Comparison of ENCODE assay signal across 8 mouse cellular contexts in the genomic region with DNA sequence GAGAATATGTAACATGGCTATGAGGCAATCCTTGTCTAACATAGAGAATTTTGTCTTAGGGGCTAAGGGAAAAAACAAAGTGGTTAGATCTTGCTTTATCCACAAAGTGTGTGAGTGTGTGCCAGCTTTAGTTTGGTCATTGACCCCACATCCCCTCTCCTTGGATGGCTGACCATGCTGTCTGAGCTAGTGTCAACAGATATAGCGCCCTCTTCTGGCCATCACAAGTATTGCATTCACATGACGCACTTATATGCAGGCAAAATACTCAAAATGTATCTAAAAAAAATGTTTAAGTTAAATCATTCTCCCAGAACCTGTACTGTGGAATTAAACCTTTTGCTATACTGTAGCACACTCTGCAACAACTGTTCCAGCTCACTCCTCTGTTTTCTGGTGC. TPM values are rescaled to one million over a fixed set of nuclear protein-coding genes. Genes with fewer than 3 reads are reported as not detected.
DNase-seq lines count a peak whose midpoint lies in the region; ATAC-seq and TF ChIP-seq lines count a peak whose summit lies in the region.
"Had no signal": no experiment of that assay in that cellular context is flagged by ENCODE, and none has a peak within 500 bp of the region (broad histone marks: within the 10 kb centered on the region; RNA-seq: fewer than 3 reads in every experiment).

No protein-coding gene starts in this region.

- peak in 2 of 3 experiments; percentile 12 to 46; a peak in 3 of 6 replicates for TF ChIP-seq CTCF in MEL (IDR thresholded peaks at IDR 0.05 in 2 of 3, conservative IDR thresholded peaks at IDR 0.05 in 1 of 3; ENCODE audit: control insufficient read depth in 1 of 3, insufficient read depth in 1 of 3, low read depth in 2 of 3, low read length in 3 of 3, poor library complexity in 1 of 3, severe bottlenecking in 1 of 3)

- intact Hi-C loops in left cerebral cortex, postnatal 25 days (cut with DNase I), result no loop called here

- no peak for TF ChIP-seq EP300 in MEL (IDR thresholded peaks at IDR 0.05; ENCODE audit: low read depth in 1 of 2, low read length in 2 of 2)

- ATAC-seq in heart, embryonic 15.5 days (replicated peaks; ENCODE audit: insufficient number of reproducible peaks, insufficient read depth, low FRiP score, low read depth), result no peak

- H3K9ac ChIP-seq in MEL (ENCODE audit: control insufficient read depth, low read depth, low read length, poor library complexity, severe bottlenecking), result no peak overlapping the region
- H3K9ac ChIP-seq in heart, embryonic 15.5 days, result no peak overlapping the region

- no peak overlapping the region for H3K27ac ChIP-seq in MEL (ENCODE audit: control insufficient read depth, low read depth, low read length)
- peak overlapping the region; percentile 97 for H3K27ac ChIP-seq in heart, embryonic 15.5 days

- TF ChIP-seq POLR2A in MEL (IDR thresholded peaks at IDR 0.05; ENCODE audit: control insufficient read depth in 1 of 2, insufficient read depth in 1 of 2, low read depth in 1 of 2, low read length in 2 of 2, poor library complexity in 1 of 2), result no peak

- H3K36me3 ChIP-seq in MEL (ENCODE audit: control insufficient read depth in 1 of 2, insufficient read depth in 2 of 2, low read length in 2 of 2), result no peaks in the 10 kb centered on the region
- no peaks in the 10 kb centered on the region for H3K36me3 ChIP-seq in heart, embryonic 15.5 days

- no peaks in the 10 kb centered on the region; the same call in 1 of the 2 replicates for H3K79me2 ChIP-seq in MEL (ENCODE audit: control insufficient read depth, insufficient read depth, low read length, poor library complexity)

- H3K4me1 ChIP-seq in MEL (ENCODE audit: control insufficient read depth in 1 of 2, insufficient read depth in 2 of 2, low read length in 2 of 2), result no peaks in the 10 kb centered on the region
- peaks cover 51% of the 10 kb centered on the region for H3K4me1 ChIP-seq in heart, embryonic 15.5 days (replicated peaks)

- no peak overlapping the region for H3K4me3 ChIP-seq in MEL (ENCODE audit: control insufficient read depth in 1 of 2, insufficient read depth in 1 of 2, low read depth in 2 of 2, low read length in 2 of 2)
- no peak overlapping the region for H3K4me3 ChIP-seq in heart, embryonic 15.5 days

- TF ChIP-seq RAD21 in MEL (IDR thresholded peaks at IDR 0.05; ENCODE audit: low read depth, low read length), result no peak

- 32% methylated on average over 2 of the region's 2 CpGs for WGBS in heart, embryonic 15.5 days

- DNase-seq in left cerebral cortex, adult 11 months (ENCODE audit: low spot score), result peak; percentile 39
- DNase-seq in left cerebral cortex, postnatal 25 days (ENCODE audit: low spot score in 2 of 2), result no peak
- DNase-seq in MEL (ENCODE audit: low read depth, low spot score), result peak; percentile 9
- DNase-seq in c-Kit-negative CD71-positive TER-119-positive erythroid progenitor cells, embryonic 14.5 days (ENCODE audit: low read depth, low spot score), result peak; percentile 22
- peak; percentile 29 for DNase-seq in naive thymus-derived CD4-positive, alpha-beta T cell, adult 2 months (ENCODE audit: low read depth)
- DNase-seq in urinary bladder, postnatal 25 days (ENCODE audit: low spot score), result no peak

- H3K9me3 ChIP-seq in MEL (replicated peaks; ENCODE audit: insufficient read depth, low read length), result no peaks in the 10 kb centered on the region
- no peaks in the 10 kb centered on the region for H3K9me3 ChIP-seq in heart, embryonic 15.5 days (replicated peaks)

- peak overlapping the region; percentile 59; the same call in 1 of the 2 replicates for H3K4me2 ChIP-seq in heart, embryonic 15.5 days

- no peaks in the 10 kb centered on the region for H3K27me3 ChIP-seq in MEL (ENCODE audit: control insufficient read depth in 1 of 2, insufficient read depth in 2 of 2, low read length in 2 of 2)
- H3K27me3 ChIP-seq in heart, embryonic 15.5 days, result no peaks in the 10 kb centered on the region

TF ChIP-seq in MEL, 35 proteins besides CTCF, POLR2A, EP300 and RAD21:
- TF ChIP-seq POLR2AphosphoS2 (IDR thresholded peaks at IDR 0.05; ENCODE audit: low read length) (no peak), GABPA (IDR thresholded peaks at IDR 0.05; ENCODE audit: low read depth, low read length) (no peak), MEF2A (IDR thresholded peaks at IDR 0.05; ENCODE audit: extremely low read depth, insufficient replicate concordance, low read depth, low read length, poor library complexity, severe bottlenecking) (no peak), TAL1 (IDR thresholded peaks at IDR 0.05; ENCODE audit: low read length) (no peak), E2F4 (IDR thresholded peaks at IDR 0.05; ENCODE audit: borderline replicate concordance, low read depth, low read length) (no peak), MYB (IDR thresholded peaks at IDR 0.05; ENCODE audit: low read depth, low read length) (no peak), JUND (IDR thresholded peaks at IDR 0.05; ENCODE audit: low read depth, low read length) (no peak), MAFK (IDR thresholded peaks at IDR 0.05; ENCODE audit: borderline replicate concordance, low read depth, low read length) (no peak), ZNF384 (IDR thresholded peaks at IDR 0.05; ENCODE audit: low read depth, low read length) (no peak), SIN3A (IDR thresholded peaks at IDR 0.05; ENCODE audit: low read length) (no peak), MYC (IDR thresholded peaks at IDR 0.05; ENCODE audit: low read depth, low read length) (no peak), CHD1 (IDR thresholded peaks at IDR 0.05; ENCODE audit: low read depth, low read length) (no peak), NRF1 (IDR thresholded peaks at IDR 0.05; ENCODE audit: insufficient read depth, low read depth, low read length, poor library complexity, severe bottlenecking) (no peak), MXI1 (IDR thresholded peaks at IDR 0.05; ENCODE audit: low read depth, low read length) (no peak), ZKSCAN1 (IDR thresholded peaks at IDR 0.05; ENCODE audit: low read depth, low read length) (no peak), MAZ (IDR thresholded peaks at IDR 0.05; ENCODE audit: low read depth, low read length) (no peak), NELFE (IDR thresholded peaks at IDR 0.05; ENCODE audit: low read depth, low read length) (no peak), BHLHE40 (IDR thresholded peaks at IDR 0.05; ENCODE audit: borderline replicate concordance, low read depth, low read length) (no peak)
TF ChIP-seq in MEL: peak in this region for 0.

RNA-seq across cellular contexts. Expression of gene Gm13090, which starts 5.8 kb away (rescaled TPM):
- not detected for total RNA-seq in left cerebral cortex, postnatal 25 days (2021)
- total RNA-seq in MEL (2012; rRNA removed), result not detected in 2 replicates
- not detected for polyA plus RNA-seq in MEL (2012; ENCODE audit: insufficient read depth in 1 of 2, insufficient read length in 2 of 2, low read depth in 1 of 2, low replicate concordance in 2 of 2, missing spikeins in 1 of 2)
- polyA plus RNA-seq in heart, embryonic 15.5 days (2015; fragmentation: Nextera tagmentation; extraction: Ambion mirVana), result not detected in 2 replicates
- polyA plus RNA-seq: lung, embryonic 16.5 days had no signal

RNA-seq across cellular contexts. Expression of gene Vamp3, which starts 37.4 kb away (rescaled TPM):
- 10 to 100 TPM; 31.9 to 34.7 TPM for total RNA-seq in left cerebral cortex, postnatal 25 days (2021)
- 52.3 and 61.4 TPM in 2 replicates for total RNA-seq in MEL (2012; rRNA removed)
- polyA plus RNA-seq in MEL (2012; ENCODE audit: insufficient read depth in 1 of 2, insufficient read length in 2 of 2, low read depth in 1 of 2, low replicate concordance in 2 of 2, missing spikeins in 1 of 2), result 10 to 100 TPM in 1 of 2 experiments, not detected in 1; 58.4 TPM
- polyA plus RNA-seq in heart, embryonic 15.5 days (2015; fragmentation: Nextera tagmentation; extraction: Ambion mirVana), result 88.0 and 98.5 TPM in 2 replicates

RNA-seq across cellular contexts. Expression of gene Per3, which starts 50.7 kb away (rescaled TPM):
- total RNA-seq in left cerebral cortex, postnatal 25 days (2021), result 10 to 100 TPM; 19.0 to 29.8 TPM
- total RNA-seq in MEL (2012; rRNA removed), result 3.0 and 3.1 TPM in 2 replicates
- 1 to 10 TPM in 1 of 2 experiments, not detected in 1; 4.5 TPM for polyA plus RNA-seq in MEL (2012; ENCODE audit: insufficient read depth in 1 of 2, insufficient read length in 2 of 2, low read depth in 1 of 2, low replicate concordance in 2 of 2, missing spikeins in 1 of 2)
- polyA plus RNA-seq in heart, embryonic 15.5 days (2015; fragmentation: Nextera tagmentation; extraction: Ambion mirVana), result 5.7 and 6.6 TPM in 2 replicates

Comparison
In these comparisons a context has a peak if more than half of its experiments do, and no peak if none do; other contexts are left out.
1. DNase-seq: peak in left cerebral cortex, adult 11 months (single experiment), MEL (single experiment), c-Kit-negative CD71-positive TER-119-positive erythroid progenitor cells, embryonic 14.5 days (single experiment) and naive thymus-derived CD4-positive, alpha-beta T cell, adult 2 months (single experiment); none in left cerebral cortex, postnatal 25 days (0 of 2) and urinary bladder, postnatal 25 days (single experiment).